Mouse (Mus musculus) forebrain, embryonic 14.5 days (tissue): ENCODE data around the gene Zbtb20. TPM values are rescaled to one million over a fixed set of nuclear protein-coding genes. Genes with fewer than 3 reads are reported as not detected.
A peak's percentile ranks its signal among the peaks of the same experiment; 100 is the strongest.

Experiments used
- ATAC-seq: fragments of 200-750 bp; cut with Nextera tagmentation; 2 replicates; pipeline ENCODE4 v1.8.0; 2017; ENCODE audit warnings: mild to moderate bottlenecking, moderate library complexity
- DNase-seq: peaks from one replicate; pipeline ENCODE4 v3.0.0-alpha.2; 2015; ENCODE audit warnings: low spot score
- H3K27ac ChIP-seq: fragments of 300-500 bp; sonication (generic); 2 replicates; pipeline ENCODE4 v1.5.1; 2014; ENCODE audit warnings: low read depth, mild to moderate bottlenecking, control low read depth, low read length, moderate library complexity
- H3K27me3 ChIP-seq: fragments of 300-500 bp; sonication (generic); replicated peaks from 2 replicates; pipeline ENCODE4 v1.6.1; 2014; ENCODE audit warnings: low read length, control low read depth, mixed read lengths; ENCODE audit not compliant: control insufficient read depth, insufficient read depth
- H3K36me3 ChIP-seq: fragments of 300-500 bp; sonication (generic); 2 replicates; pipeline ENCODE4 v1.6.1; 2014; ENCODE audit warnings: low read length, control low read depth; ENCODE audit not compliant: control insufficient read depth, insufficient read depth
- H3K4me1 ChIP-seq: fragments of 300-500 bp; sonication (generic); 2 replicates; pipeline ENCODE4 v1.6.1; 2014; ENCODE audit warnings: antibody characterized with exemption, low read length, control low read depth; ENCODE audit not compliant: control insufficient read depth, insufficient read depth
- H3K4me2 ChIP-seq: fragments of 300-500 bp; sonication (generic); 2 replicates; pipeline ENCODE4 v1.6.1; 2014; ENCODE audit warnings: mild to moderate bottlenecking, control low read depth, low read length
- H3K4me3 ChIP-seq: fragments of 300-500 bp; sonication (generic); 2 replicates; pipeline ENCODE4 v1.5.1; 2014; ENCODE audit warnings: low read depth, low read length, control low read depth
- H3K9ac ChIP-seq: fragments of 300-500 bp; sonication (generic); 2 replicates; pipeline ENCODE4 v1.6.1; 2014; ENCODE audit warnings: mild to moderate bottlenecking, low read length, control low read depth, moderate library complexity
- H3K9me3 ChIP-seq: fragments of 300-500 bp; sonication (generic); replicated peaks from 2 replicates; pipeline ENCODE4 v1.6.1; 2016; ENCODE audit warnings: low read length, control low read depth, mixed read lengths; ENCODE audit not compliant: control insufficient read depth
- WGBS: fragments of 180-500 bp; shearing (Covaris S2); extraction: QIAGEN DNeasy Blood & Tissue Kit; methylation state at CpG from one replicate; pipeline ENCODE4 v1.1.7; 2014; 5-methylcytosine and 5-hydroxymethylcytosine counted together
- polyA plus RNA-seq: library from polyadenylated mRNA; unstranded; fragments of >200 nt; fragmentation: Nextera tagmentation; extraction: Ambion mirVana; gene quantifications from 2 replicates; pipeline ENCODE4 v1.2.1, GENCODE M21; 2014

Gene Zbtb20
- polyA plus RNA-seq, 1 experiment from 2014 or later: 41.0 TPM

DNA sequence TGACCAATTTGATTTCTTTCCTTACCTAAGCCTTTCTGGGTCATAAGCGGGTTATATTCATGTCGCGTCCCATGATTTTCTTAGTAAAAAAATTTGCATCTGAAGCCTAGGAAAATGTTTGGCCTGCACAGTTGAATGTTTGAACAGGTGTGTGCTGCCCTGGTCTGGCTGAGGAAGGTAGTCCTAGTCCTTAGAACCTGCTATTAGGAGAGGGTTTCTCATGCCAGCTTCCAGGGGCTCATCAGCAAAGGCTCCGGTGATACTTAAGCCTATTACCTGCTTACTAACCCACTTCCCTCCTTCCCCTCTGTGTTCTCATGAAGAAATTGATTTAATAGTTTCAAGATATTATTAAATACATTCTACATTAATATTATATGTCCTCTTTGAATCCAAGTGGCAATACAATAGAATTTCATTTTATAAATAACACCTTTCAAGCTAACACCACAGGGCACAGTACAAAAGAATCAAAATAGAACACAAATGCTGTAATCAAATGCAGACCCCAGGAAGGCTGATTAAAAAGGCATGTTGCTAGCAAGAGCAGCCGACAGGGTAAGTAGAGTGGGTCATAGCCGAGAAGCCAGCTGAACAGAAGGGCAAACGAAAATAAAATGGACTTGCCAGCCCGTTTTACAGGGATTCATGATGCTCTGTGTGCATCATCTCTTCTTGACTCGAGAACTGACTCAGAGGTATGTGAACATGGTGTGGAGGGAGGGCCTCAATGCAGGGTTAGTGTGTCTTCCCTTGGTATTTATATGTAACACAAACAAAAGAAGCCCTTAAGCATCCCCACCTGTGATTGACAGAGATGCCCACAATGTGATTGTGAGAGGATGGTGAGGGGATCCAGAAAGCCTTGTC, 480.3 kb downstream of the Zbtb20 start:
- Histone ChIP-seq H3K4me1 (no peaks in the 10 kb centered on the region), H3K36me3 (no peaks in the 10 kb centered on the region), H3K27me3 (no peaks in the 10 kb centered on the region), H3K27ac (no peak overlapping the region), H3K4me2 (no peak overlapping the region), H3K9ac (no peak overlapping the region), H3K9me3 (no peaks in the 10 kb centered on the region), H3K4me3 (no peak overlapping the region)
- WGBS: 70% methylated on average over 9 of the region's 9 CpGs
- no peak for ATAC-seq
- no peak for DNase-seq

GRCm38 (mm10) chr16:43359546-43359945, 483.9 kb downstream of the Zbtb20 start:
- Histone ChIP-seq H3K27ac (no peak overlapping the region), H3K9ac (no peak overlapping the region), H3K27me3 (no peaks in the 10 kb centered on the region), H3K4me2 (no peak overlapping the region), H3K4me3 (no peak overlapping the region), H3K4me1 (no peaks in the 10 kb centered on the region), H3K9me3 (no peaks in the 10 kb centered on the region), H3K36me3 (no peaks in the 10 kb centered on the region)
- ATAC-seq (no peak), DNase-seq (peak; percentile 6)
- 77% methylated on average over 3 of the region's 3 CpGs for WGBS

DNA sequence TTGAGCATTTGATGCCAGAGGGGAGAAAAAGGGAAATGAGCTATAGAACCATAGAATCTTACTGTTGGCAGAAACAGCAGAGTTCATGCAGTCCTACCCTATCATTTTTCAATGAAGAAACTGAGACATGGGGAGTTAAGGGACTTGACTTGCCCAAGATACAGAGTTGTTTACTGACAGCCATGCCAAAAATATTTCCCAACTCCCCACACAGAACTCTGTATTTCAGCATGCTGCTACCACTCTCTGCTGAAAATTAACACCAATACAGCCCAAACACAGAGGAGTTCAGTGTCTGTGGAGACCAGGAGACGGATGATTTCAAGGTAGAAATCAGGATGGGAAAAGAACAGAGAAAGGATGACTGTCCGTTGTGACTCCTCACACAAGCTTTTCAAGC, 484.4 kb downstream of the Zbtb20 start:
- ATAC-seq: no peak
- H3K9ac ChIP-seq: no peak overlapping the region
- H3K27ac ChIP-seq: no peak overlapping the region
- no peaks in the 10 kb centered on the region for H3K4me1 ChIP-seq
- no peak overlapping the region for H3K4me3 ChIP-seq
- no peak for DNase-seq
- WGBS: 91% methylated on average over 2 of the region's 2 CpGs
- no peak overlapping the region for H3K4me2 ChIP-seq
- no peaks in the 10 kb centered on the region for H3K27me3 ChIP-seq
- no peaks in the 10 kb centered on the region for H3K9me3 ChIP-seq
- no peaks in the 10 kb centered on the region for H3K36me3 ChIP-seq

- Histone ChIP-seq H3K4me3 (no peak overlapping the region), H3K4me1 (no peaks in the 10 kb centered on the region), H3K9ac (no peak overlapping the region), H3K4me2 (no peak overlapping the region), H3K27ac (no peak overlapping the region), H3K36me3 (no peaks in the 10 kb centered on the region), H3K9me3 (no peaks in the 10 kb centered on the region), H3K27me3 (no peaks in the 10 kb centered on the region)
- ATAC-seq (no peak), DNase-seq (no peak)
- 93% methylated on average over 7 of the region's 7 CpGs for WGBS
Observed at GRCm38 (mm10) chr16:43360838-43361480, 485.3 kb downstream of the Zbtb20 start.

GRCm38 (mm10) chr16:43362651-43363300, 487.1 kb downstream of the Zbtb20 start:
- 66% methylated on average over 9 of the region's 9 CpGs for WGBS
- no peak overlapping the region for H3K27ac ChIP-seq
- no peak overlapping the region for H3K4me2 ChIP-seq
- H3K9me3 ChIP-seq: no peaks in the 10 kb centered on the region
- H3K4me3 ChIP-seq: no peak overlapping the region
- ATAC-seq (0 out of 2 replicates have a peak, but pooled peaks have one; percentile 48), DNase-seq (peak; percentile 30)
- H3K9ac ChIP-seq: no peak overlapping the region
- H3K4me1 ChIP-seq: no peaks in the 10 kb centered on the region
- no peaks in the 10 kb centered on the region for H3K36me3 ChIP-seq
- H3K27me3 ChIP-seq: no peaks in the 10 kb centered on the region

- no peak for DNase-seq
- H3K4me3 ChIP-seq: no peak overlapping the region
- H3K27ac ChIP-seq: no peak overlapping the region
- no peak overlapping the region for H3K4me2 ChIP-seq
- no peaks in the 10 kb centered on the region for H3K36me3 ChIP-seq
- WGBS: 74% methylated on average over 6 of the region's 6 CpGs
- H3K9me3 ChIP-seq: no peaks in the 10 kb centered on the region
- H3K27me3 ChIP-seq: no peaks in the 10 kb centered on the region
- no peak overlapping the region for H3K9ac ChIP-seq
- 0 out of 2 replicates have a peak, but pooled peaks cover under 1% of the 10 kb centered on the region for H3K4me1 ChIP-seq
- no peak for ATAC-seq
Observed at GRCm38 (mm10) chr16:43363316-43363715, 487.6 kb downstream of the Zbtb20 start.

DNA sequence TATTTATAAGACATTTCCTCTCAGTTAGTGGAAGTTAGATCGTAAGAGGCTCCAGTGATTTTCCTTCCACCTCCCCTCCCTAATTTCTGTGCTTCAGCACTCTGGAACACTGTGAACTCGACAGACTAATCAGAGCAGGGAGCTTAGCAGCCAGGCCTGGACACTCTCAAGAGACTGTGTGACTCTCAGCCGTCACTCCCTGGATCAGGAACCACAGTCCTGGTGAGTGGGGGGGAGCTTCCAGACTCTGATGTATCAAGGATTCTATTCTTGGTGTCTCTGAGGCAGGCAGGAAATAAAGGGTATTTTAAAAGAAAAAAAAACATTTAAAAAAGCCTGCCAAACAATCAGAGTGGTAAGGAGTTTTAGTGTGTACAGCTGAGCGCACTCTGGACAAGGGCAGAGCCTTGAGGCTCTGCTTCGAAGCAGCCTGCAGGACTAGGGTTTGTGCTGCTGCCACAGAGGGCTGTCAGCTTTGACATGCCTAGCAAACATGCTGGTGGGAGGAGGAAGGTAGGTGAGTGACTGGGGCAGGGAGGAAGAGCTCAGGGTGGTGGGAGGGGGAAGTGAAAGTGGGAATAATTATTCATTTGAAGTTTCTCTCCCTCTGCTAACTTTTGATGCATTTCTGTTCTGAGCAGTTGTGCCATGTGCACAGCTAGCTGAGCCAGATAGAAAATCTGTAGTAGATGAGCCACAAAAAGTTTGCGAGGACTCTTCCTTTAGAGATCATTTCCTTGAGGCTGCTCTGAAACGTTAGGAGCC, 488.3 kb downstream of the Zbtb20 start:
- no peak overlapping the region for H3K9ac ChIP-seq
- H3K27ac ChIP-seq: no peak overlapping the region
- no peaks in the 10 kb centered on the region for H3K27me3 ChIP-seq
- H3K4me2 ChIP-seq: no peak overlapping the region
- 0 out of 2 replicates have a peak, but pooled peaks cover 2% of the 10 kb centered on the region for H3K4me1 ChIP-seq
- no peaks in the 10 kb centered on the region for H3K9me3 ChIP-seq
- peak; percentile 69; the same call in 1 of the 2 replicates for ATAC-seq
- WGBS: 37% methylated on average over 7 of the region's 7 CpGs
- H3K4me3 ChIP-seq: no peak overlapping the region
- DNase-seq: peak; percentile 27
- H3K36me3 ChIP-seq: no peaks in the 10 kb centered on the region

- 90% methylated on average over 6 of the region's 6 CpGs for WGBS
- 0 out of 2 replicates have a peak, but pooled peaks cover 2% of the 10 kb centered on the region for H3K4me1 ChIP-seq
- ATAC-seq (no peak), DNase-seq (no peak)
- H3K36me3 ChIP-seq: no peaks in the 10 kb centered on the region
- no peaks in the 10 kb centered on the region for H3K27me3 ChIP-seq
- H3K27ac ChIP-seq: no peak overlapping the region
- H3K9ac ChIP-seq: no peak overlapping the region
- H3K9me3 ChIP-seq: no peaks in the 10 kb centered on the region
- H3K4me3 ChIP-seq: no peak overlapping the region
- H3K4me2 ChIP-seq: no peak overlapping the region
Observed at GRCm38 (mm10) chr16:43364516-43364910, 488.8 kb downstream of the Zbtb20 start.
